Mouse (Mus musculus) myocyte (in vitro differentiated cells): ENCODE data around the gene Ank3.

Experiments used
- CEBPB ChIP-seq: IDR thresholded peaks from 2 replicates; pipeline ENCODE4 v1.6.1; 2011; ENCODE audit warnings: mild to moderate bottlenecking, moderate library complexity; ENCODE audit not compliant: poor library complexity, insufficient read depth, severe bottlenecking
- MAX ChIP-seq: IDR thresholded peaks from one replicate; pipeline ENCODE4 v1.6.1; 2011; ENCODE audit warnings: low read depth, mild to moderate bottlenecking, control low read depth
- MYOD1 ChIP-seq, 3 experiments: IDR thresholded peaks; one replicate each; pipeline ENCODE4 v1.6.1; 2011; ENCODE audit warnings: control low read depth in 2 of 3, low read depth in 2 of 3, mild to moderate bottlenecking in 2 of 3, moderate library complexity in 1 of 3; ENCODE audit not compliant: insufficient read length in 2 of 3, control insufficient read depth in 1 of 3
- MYOG ChIP-seq, 3 experiments: IDR thresholded peaks; one replicate each; pipeline ENCODE4 v1.6.1; 2011; ENCODE audit warnings: control low read depth in 2 of 3, low read depth in 2 of 3, mild to moderate bottlenecking in 2 of 3; ENCODE audit not compliant: insufficient read length in 2 of 3, control insufficient read depth in 1 of 3, insufficient read depth in 1 of 3
- POLR2A ChIP-seq: IDR thresholded peaks from one replicate; pipeline ENCODE4 v1.6.1; 2011; ENCODE audit warnings: low read depth, mild to moderate bottlenecking, control low read depth, moderate library complexity; ENCODE audit not compliant: insufficient read length
- POLR2AphosphoS2 ChIP-seq: IDR thresholded peaks from one replicate; pipeline ENCODE4 v1.6.1; 2011; ENCODE audit warnings: low read depth, control low read depth; ENCODE audit not compliant: insufficient read length

GRCm38 (mm10) chr10:69796421-69796886, 397.9 kb downstream of the Ank3 start:
- no peak for TF ChIP-seq MYOD1 (IDR thresholded peaks at IDR 0.05; ENCODE audit: control insufficient read depth in 1 of 3, insufficient read length in 2 of 3, low read depth in 2 of 3)
- no peak for TF ChIP-seq POLR2A
- no peak for TF ChIP-seq CEBPB
- TF ChIP-seq POLR2AphosphoS2: no peak
- TF ChIP-seq MYOG (IDR thresholded peaks at IDR 0.05; ENCODE audit: control insufficient read depth in 1 of 3, insufficient read depth in 1 of 3, insufficient read length in 2 of 3, low read depth in 2 of 3): no peak
- no peak for TF ChIP-seq MAX
